Mouse (Mus musculus) forebrain, embryonic 10.5 days (tissue): ENCODE measurements around the gene Rab3gap2. TPM values are rescaled to one million over a fixed set of nuclear protein-coding genes. Genes with fewer than 3 reads are reported as not detected.
"Not testable (repeated sequence)": the region's sequence is repeated elsewhere in the genome, so short reads cannot be mapped to it uniquely, and the experiment has no call there.

Source experiments
- DNase-seq: peaks from one replicate; pipeline ENCODE4 v3.0.0-alpha.2; 2017; ENCODE audit warnings: low spot score; ENCODE audit errors: extremely low spot score
- H3K27ac ChIP-seq: fragments of 300-500 bp; sonication (generic); 2 replicates; pipeline ENCODE4 v1.5.1; 2016; ENCODE audit warnings: mild to moderate bottlenecking
- H3K27me3 ChIP-seq: fragments of 300-500 bp; sonication (generic); 2 replicates; pipeline ENCODE4 v1.6.1; 2016; ENCODE audit warnings: mild to moderate bottlenecking; ENCODE audit not compliant: poor library complexity, severe bottlenecking
- H3K36me3 ChIP-seq: fragments of 300-500 bp; sonication (generic); replicated peaks from 2 replicates; pipeline ENCODE4 v1.6.1; 2016; ENCODE audit warnings: mild to moderate bottlenecking, moderate library complexity
- H3K4me1 ChIP-seq: fragments of 300-500 bp; sonication (generic); 2 replicates; pipeline ENCODE4 v1.6.1; 2016
- H3K4me3 ChIP-seq: fragments of 300-500 bp; sonication (generic); 2 replicates; pipeline ENCODE4 v1.5.1; 2016; ENCODE audit warnings: mild to moderate bottlenecking, moderate library complexity
- H3K9me3 ChIP-seq: fragments of 300-500 bp; sonication (generic); 2 replicates; pipeline ENCODE4 v1.6.1; 2016; ENCODE audit warnings: mild to moderate bottlenecking, moderate library complexity
- WGBS: fragments of 180-500 bp; shearing (Covaris S2); methylation state at CpG from one replicate; pipeline ENCODE4 v1.1.7; 2016; 5-methylcytosine and 5-hydroxymethylcytosine counted together
- polyA plus RNA-seq: library from polyadenylated mRNA; unstranded; fragments of >200 nt; fragmentation: Nextera tagmentation; extraction: Ambion mirVana; gene quantifications from 2 replicates; pipeline ENCODE4 v1.2.1, GENCODE M21; 2016

Rab3gap2 gene
- polyA plus RNA-seq, 1 experiment from 2014 or later: 19.0 TPM

GRCm38 (mm10) chr1:185292646-185293360, 88.9 kb downstream of the Rab3gap2 start:
- Histone ChIP-seq H3K27ac (no peak overlapping the region), H3K4me3 (no peak overlapping the region), H3K4me1 (no peaks in the 10 kb centered on the region), H3K9me3 (no peaks in the 10 kb centered on the region), H3K36me3 (peaks cover 90% of the 10 kb centered on the region), H3K27me3 (no peaks in the 10 kb centered on the region)
- no peak for DNase-seq
- 91% methylated on average over 10 of the region's 10 CpGs for WGBS

- Histone ChIP-seq H3K36me3 (peaks cover 78% of the 10 kb centered on the region), H3K27me3 (no peaks in the 10 kb centered on the region), H3K27ac (no peak overlapping the region), H3K9me3 (no peaks in the 10 kb centered on the region), H3K4me3 (no peak overlapping the region), H3K4me1 (no peaks in the 10 kb centered on the region)
- DNase-seq: no peak
- WGBS: 89% methylated on average over 7 of the region's 7 CpGs
These were observed 92.9 kb downstream of the Rab3gap2 start for GRCm38 (mm10) chr1:185296850-185297249.

- DNase-seq: no peak
- H3K4me3 ChIP-seq: no peak overlapping the region
- peaks cover 77% of the 10 kb centered on the region for H3K36me3 ChIP-seq
- no peak overlapping the region for H3K27ac ChIP-seq
- no peaks in the 10 kb centered on the region for H3K4me1 ChIP-seq
- 93% methylated on average over 8 of the region's 8 CpGs for WGBS
- H3K27me3 ChIP-seq: no peaks in the 10 kb centered on the region
- no peaks in the 10 kb centered on the region for H3K9me3 ChIP-seq
These were observed 94.6 kb downstream of the Rab3gap2 start for GRCm38 (mm10) chr1:185298496-185298895.

- WGBS: 94% methylated on average over 6 of the region's 6 CpGs
- no peak overlapping the region for H3K27ac ChIP-seq
- H3K4me3 ChIP-seq: no peak overlapping the region
- H3K9me3 ChIP-seq: peaks cover 6% of the 10 kb centered on the region; the same call in 1 of the 2 replicates
- peaks cover 55% of the 10 kb centered on the region for H3K36me3 ChIP-seq
- H3K27me3 ChIP-seq: no peaks in the 10 kb centered on the region
- H3K4me1 ChIP-seq: no peaks in the 10 kb centered on the region
- DNase-seq: no peak
These were observed 98.9 kb downstream of the Rab3gap2 start for GRCm38 (mm10) chr1:185302816-185303215.

- Histone ChIP-seq H3K36me3 (peaks cover 55% of the 10 kb centered on the region), H3K27me3 (no peaks in the 10 kb centered on the region), H3K27ac (no peak overlapping the region), H3K4me1 (no peaks in the 10 kb centered on the region), H3K9me3 (peaks cover 6% of the 10 kb centered on the region; the same call in 1 of the 2 replicates), H3K4me3 (no peak overlapping the region)
- WGBS: 98% methylated on average over 12 of the region's 12 CpGs
- no peak for DNase-seq
These were observed 102.9 kb downstream of the Rab3gap2 start for GRCm38 (mm10) chr1:185306836-185307235.

GRCm38 (mm10) chr1:185307645-185308044, 103.7 kb downstream of the Rab3gap2 start:
- Histone ChIP-seq H3K9me3 (peaks cover 6% of the 10 kb centered on the region; the same call in 1 of the 2 replicates), H3K27me3 (no peaks in the 10 kb centered on the region), H3K36me3 (peaks cover 55% of the 10 kb centered on the region), H3K27ac (no peak overlapping the region), H3K4me3 (no peak overlapping the region), H3K4me1 (no peaks in the 10 kb centered on the region)
- DNase-seq: no peak
- WGBS: 96% methylated on average over 7 of the region's 7 CpGs

- no peak for DNase-seq
- H3K27ac ChIP-seq: no peak overlapping the region
- H3K27me3 ChIP-seq: no peaks in the 10 kb centered on the region
- H3K4me3 ChIP-seq: no peak overlapping the region
- H3K4me1 ChIP-seq: no peaks in the 10 kb centered on the region
- peaks cover 6% of the 10 kb centered on the region; the same call in 1 of the 2 replicates for H3K9me3 ChIP-seq
- 98% methylated on average over 2 of the region's 2 CpGs for WGBS
- peaks cover 55% of the 10 kb centered on the region for H3K36me3 ChIP-seq
These were observed 104.4 kb downstream of the Rab3gap2 start for GRCm38 (mm10) chr1:185308334-185308733.

- no peaks in the 10 kb centered on the region for H3K27me3 ChIP-seq
- peaks cover 57% of the 10 kb centered on the region for H3K36me3 ChIP-seq
- WGBS: 91% methylated on average over 4 of the region's 4 CpGs
- H3K27ac ChIP-seq: no peak overlapping the region
- DNase-seq: no peak
- H3K9me3 ChIP-seq: peaks cover 6% of the 10 kb centered on the region; the same call in 1 of the 2 replicates
- H3K4me1 ChIP-seq: no peaks in the 10 kb centered on the region
- no peak overlapping the region for H3K4me3 ChIP-seq
These were observed 105.0 kb downstream of the Rab3gap2 start for GRCm38 (mm10) chr1:185308908-185309307.

GRCm38 (mm10) chr1:185311949-185312348, 108.0 kb downstream of the Rab3gap2 start:
- Histone ChIP-seq H3K36me3 (peaks cover 72% of the 10 kb centered on the region), H3K9me3 (peaks cover under 1% of the 10 kb centered on the region; the same call in 1 of the 2 replicates), H3K4me1 (no peaks in the 10 kb centered on the region), H3K27me3 (no peaks in the 10 kb centered on the region), H3K27ac (no peak overlapping the region), H3K4me3 (no peak overlapping the region)
- DNase-seq: no peak
- 93% methylated on average over 9 of the region's 9 CpGs for WGBS

GRCm38 (mm10) chr1:185314546-185314945, 110.6 kb downstream of the Rab3gap2 start:
- no peak for DNase-seq
- WGBS: 92% methylated on average over 4 of the region's 4 CpGs
- Histone ChIP-seq H3K9me3 (no peaks in the 10 kb centered on the region), H3K4me3 (no peak overlapping the region), H3K27me3 (no peaks in the 10 kb centered on the region), H3K27ac (no peak overlapping the region), H3K4me1 (no peaks in the 10 kb centered on the region), H3K36me3 (peaks cover 77% of the 10 kb centered on the region)

- H3K27ac ChIP-seq: no peak overlapping the region
- 92% methylated on average over 16 of the region's 16 CpGs for WGBS
- no peak overlapping the region for H3K4me3 ChIP-seq
- H3K36me3 ChIP-seq: peaks cover 86% of the 10 kb centered on the region
- no peaks in the 10 kb centered on the region for H3K9me3 ChIP-seq
- H3K27me3 ChIP-seq: no peaks in the 10 kb centered on the region
- no peak for DNase-seq
- no peaks in the 10 kb centered on the region for H3K4me1 ChIP-seq
These were observed 112.1 kb downstream of the Rab3gap2 start for GRCm38 (mm10) chr1:185315846-185316568.

GRCm38 (mm10) chr1:185327754-185328345, 123.9 kb downstream of the Rab3gap2 start:
- peak overlapping the region; percentile 95 for H3K4me3 ChIP-seq
- not testable (repeated sequence) for DNase-seq, H3K27me3 ChIP-seq, H3K27ac ChIP-seq, H3K9me3 ChIP-seq
- H3K4me1 ChIP-seq: peaks cover 29% of the 10 kb centered on the region
- peaks cover 43% of the 10 kb centered on the region for H3K36me3 ChIP-seq
- WGBS: 69% methylated on average over 3 of the region's 3 CpGs
